Mouse (Mus musculus) liver, postnatal 0 days (tissue): ENCODE measurements at regions not wholly inside any gene's neighbourhood (a gene's known extent, or its start where the extent isn't known, plus 50 kb on each side); places are given as distances from the start of the nearest gene placed in this dataset.
"Not testable (repeated sequence)": the region's sequence is repeated elsewhere in the genome, so short reads cannot be mapped to it uniquely, and the experiment has no call there.

ENCODE experiments used
- ATAC-seq: fragments of 200-750 bp; cut with Nextera tagmentation; 2 replicates; pipeline ENCODE4 v1.8.0; 2017; ENCODE audit warnings: mild to moderate bottlenecking, moderate library complexity
- DNase-seq: peaks from one replicate; pipeline ENCODE4 v3.0.0-alpha.2; 2016
- H3K27ac ChIP-seq: fragments of 300-500 bp; sonication (generic); 2 replicates; pipeline ENCODE4 v1.5.1; 2014; ENCODE audit warnings: antibody characterized with exemption, moderate library complexity, mild to moderate bottlenecking, low read depth
- H3K27me3 ChIP-seq: fragments of 300-500 bp; sonication (generic); 2 replicates; pipeline ENCODE4 v1.6.1; 2014; ENCODE audit warnings: low read length, control low read depth, mixed read lengths; ENCODE audit not compliant: insufficient read depth
- H3K36me3 ChIP-seq: fragments of 300-500 bp; sonication (generic); replicated peaks from 2 replicates; pipeline ENCODE4 v1.6.1; 2014; ENCODE audit warnings: mild to moderate bottlenecking, control low read depth, low read length, moderate library complexity, mixed read lengths; ENCODE audit not compliant: insufficient read depth
- H3K4me1 ChIP-seq: fragments of 300-500 bp; sonication (generic); 2 replicates; pipeline ENCODE4 v1.6.1; 2014; ENCODE audit warnings: antibody characterized with exemption, mild to moderate bottlenecking, control low read depth; ENCODE audit not compliant: insufficient read depth
- H3K4me2 ChIP-seq: fragments of 300-500 bp; sonication (generic); 2 replicates; pipeline ENCODE4 v1.6.1; 2014; ENCODE audit warnings: low read depth, mild to moderate bottlenecking, low read length, moderate library complexity, mixed read lengths
- H3K4me3 ChIP-seq: fragments of 300-500 bp; sonication (generic); 2 replicates; pipeline ENCODE4 v1.5.1; 2014; ENCODE audit warnings: low read depth, low read length
- H3K9ac ChIP-seq: fragments of 300-500 bp; sonication (generic); replicated peaks from 2 replicates; pipeline ENCODE4 v1.6.1; 2014; ENCODE audit warnings: mild to moderate bottlenecking, moderate library complexity
- H3K9me3 ChIP-seq: fragments of 300-500 bp; sonication (generic); 2 replicates; pipeline ENCODE4 v1.6.1; 2016; ENCODE audit warnings: mild to moderate bottlenecking, control low read depth, low read length, mixed read lengths
- CTCF ChIP-seq: sonication (generic); IDR thresholded peaks from 2 replicates; pipeline ENCODE4 v1.5.1; 2016; ENCODE audit warnings: antibody characterized with exemption, low read depth
- EP300 ChIP-seq: IDR thresholded peaks from 2 replicates; pipeline ENCODE4 v1.6.1; 2016; ENCODE audit warnings: antibody characterized with exemption, low read depth, mild to moderate bottlenecking
- WGBS: fragments of 180-500 bp; shearing (Covaris S2); extraction: QIAGEN DNeasy Blood & Tissue Kit; methylation state at CpG from one replicate; pipeline ENCODE4 v1.1.7; 2014; ENCODE audit not compliant: insufficient replicate concordance; 5-methylcytosine and 5-hydroxymethylcytosine counted together

DNA sequence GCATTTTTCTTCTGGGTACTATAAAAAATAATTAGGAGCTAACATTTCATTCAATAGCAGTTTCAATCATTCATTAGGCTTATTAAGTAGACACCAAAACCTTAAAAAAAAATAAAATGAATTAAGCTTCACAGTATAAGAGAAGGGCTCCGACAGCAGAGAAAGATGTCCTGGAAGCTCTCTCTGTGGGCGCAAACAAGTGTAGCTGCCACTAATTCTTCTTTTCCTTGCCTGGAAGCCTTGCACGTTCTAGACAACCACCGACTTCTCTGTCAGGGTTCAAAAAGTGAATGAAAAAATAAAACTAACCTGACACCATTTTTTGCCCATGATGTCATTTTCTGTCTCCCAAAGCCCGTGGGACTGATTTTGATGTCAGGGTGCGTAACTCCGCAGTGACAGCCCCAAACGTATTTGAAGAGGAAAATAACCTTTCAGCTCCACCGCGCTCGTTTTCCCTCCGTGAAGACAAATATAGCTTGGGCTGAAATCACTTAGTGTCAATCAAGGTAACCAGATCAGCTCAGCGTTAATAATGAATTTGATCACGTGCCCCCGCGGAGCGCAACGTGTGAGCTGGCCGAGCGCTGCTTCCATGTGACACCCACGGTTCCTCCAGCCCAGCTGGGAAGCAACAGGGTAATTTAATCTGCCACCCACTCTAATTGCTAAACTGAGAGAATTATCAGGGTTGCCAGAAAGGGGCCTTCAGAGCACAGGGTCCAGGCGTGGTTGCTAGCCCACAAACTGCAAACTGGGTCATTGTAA, 169.8 kb upstream of the Six2 start:
- H3K4me2 ChIP-seq = no peak overlapping the region

DNA sequence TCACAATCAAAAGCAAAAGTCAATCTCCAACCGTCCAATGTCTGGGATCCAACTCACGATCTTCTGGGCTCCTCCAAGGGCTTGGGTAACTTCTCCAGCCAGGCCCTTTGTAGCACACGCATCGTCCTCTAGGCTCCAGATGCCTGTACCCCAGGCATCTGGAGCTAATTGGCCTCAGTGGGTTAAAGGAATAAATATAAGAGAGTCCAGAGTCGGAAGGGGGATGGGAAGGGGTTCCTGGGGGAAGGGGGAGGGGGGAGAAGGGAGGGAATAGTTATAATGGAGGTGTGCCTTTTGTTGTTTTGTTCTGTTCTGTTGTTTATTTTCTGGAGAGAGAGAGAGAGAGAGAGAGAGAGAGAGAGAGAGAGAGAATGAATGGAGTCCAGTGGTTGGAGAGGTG, 168.8 kb upstream of the Six2 start:
- H3K4me3 ChIP-seq, H3K9me3 ChIP-seq, DNase-seq, H3K27ac ChIP-seq, H3K4me2 ChIP-seq, H3K27me3 ChIP-seq, ATAC-seq, H3K9ac ChIP-seq, H3K36me3 ChIP-seq, H3K4me1 ChIP-seq: not testable (repeated sequence)
- WGBS = 64% methylated on average over 3 of the region's 5 CpGs

More for the DNA sequence above, 169.8 kb upstream of the Six2 start:
- no peak for TF ChIP-seq CTCF
- no peak for TF ChIP-seq EP300
- ATAC-seq (no peak), DNase-seq (no peak)
- H3K4me3 ChIP-seq = no peak overlapping the region
- 64% methylated on average over 22 of the region's 22 CpGs for WGBS
- H3K27me3 ChIP-seq = 0 out of 2 replicates have a peak, but pooled peaks cover 4% of the 10 kb centered on the region
- no peak overlapping the region for H3K9ac ChIP-seq
- H3K4me1 ChIP-seq = no peaks in the 10 kb centered on the region
- H3K27ac ChIP-seq = no peak overlapping the region
- no peaks in the 10 kb centered on the region for H3K9me3 ChIP-seq
- H3K36me3 ChIP-seq = no peaks in the 10 kb centered on the region

DNA sequence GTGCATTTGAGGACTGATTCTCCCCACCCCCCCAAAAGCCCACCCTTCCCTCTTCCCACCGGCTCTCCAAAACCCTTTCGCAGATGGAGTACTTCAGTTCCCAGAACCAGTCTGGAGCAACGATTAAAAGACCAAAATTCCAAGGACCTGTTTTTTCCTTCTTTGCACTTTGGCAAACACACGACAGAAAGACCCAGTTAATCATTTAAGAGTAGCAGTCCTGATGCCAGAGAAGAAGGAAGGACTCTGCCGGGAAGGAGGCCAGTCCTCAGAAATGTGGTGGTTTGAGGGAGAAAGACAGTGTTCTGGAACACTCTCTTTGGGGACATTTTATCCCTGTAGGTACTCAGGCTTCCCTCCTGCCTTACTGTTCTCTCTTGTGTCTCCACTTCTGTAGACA, 165.1 kb upstream of the Six2 start:
- Histone ChIP-seq H3K9me3 (no peaks in the 10 kb centered on the region), H3K4me2 (no peak overlapping the region), H3K27me3 (0 out of 2 replicates have a peak, but pooled peaks cover under 1% of the 10 kb centered on the region), H3K9ac (no peak overlapping the region), H3K36me3 (no peaks in the 10 kb centered on the region), H3K4me1 (no peaks in the 10 kb centered on the region), H3K4me3 (no peak overlapping the region), H3K27ac (no peak overlapping the region)
- no peak for ATAC-seq
- no peak for DNase-seq
- 55% methylated on average over 5 of the region's 5 CpGs for WGBS
- TF ChIP-seq EP300 (no peak), CTCF (no peak)

DNA sequence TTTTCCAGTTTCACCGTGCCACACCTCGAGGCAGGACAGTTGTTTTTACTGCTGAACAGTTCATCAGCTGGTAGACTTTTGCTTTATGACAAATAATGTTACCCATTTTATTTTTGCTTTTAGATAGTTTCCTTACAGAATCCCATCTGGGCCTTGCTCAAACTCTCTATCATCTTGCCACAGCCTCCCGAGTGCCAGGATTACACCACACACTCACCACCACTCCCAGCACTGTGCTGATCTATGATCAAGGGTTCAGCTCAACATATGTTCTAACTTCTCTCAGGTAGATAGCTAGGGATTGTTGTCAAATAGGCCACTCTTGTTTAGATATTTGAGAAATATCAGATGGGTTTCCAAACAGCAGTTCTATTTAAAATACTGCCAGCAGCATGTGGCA, 160.5 kb upstream of the Six2 start:
- H3K9me3 ChIP-seq = no peaks in the 10 kb centered on the region
- no peaks in the 10 kb centered on the region for H3K27me3 ChIP-seq
- H3K9ac ChIP-seq = no peak overlapping the region
- 77% methylated on average over 3 of the region's 3 CpGs for WGBS
- no peak overlapping the region for H3K27ac ChIP-seq
- DNase-seq (no peak), ATAC-seq (no peak)
- H3K4me2 ChIP-seq = no peak overlapping the region
- no peaks in the 10 kb centered on the region for H3K4me1 ChIP-seq
- no peaks in the 10 kb centered on the region for H3K36me3 ChIP-seq
- no peak overlapping the region for H3K4me3 ChIP-seq
- TF ChIP-seq EP300 = no peak
- no peak for TF ChIP-seq CTCF

DNA sequence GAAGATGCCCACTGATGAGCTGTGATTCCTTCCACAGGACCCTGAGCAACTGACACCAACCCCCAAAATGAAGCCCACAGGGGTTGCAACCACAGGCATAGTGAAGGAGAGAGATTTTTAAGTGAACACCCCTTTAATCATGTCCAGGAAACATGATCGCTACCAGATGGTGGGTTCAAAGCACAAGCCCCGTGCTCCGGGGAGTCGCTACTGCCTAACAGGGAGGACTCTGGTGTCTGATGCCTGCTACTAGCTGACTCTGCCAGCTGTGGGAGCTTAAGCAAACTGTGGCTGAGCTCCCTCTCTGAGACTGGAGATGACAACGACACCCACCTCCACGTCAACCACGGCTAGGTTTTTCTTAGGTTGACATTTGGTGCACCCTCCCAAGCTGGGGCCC, 159.7 kb upstream of the Six2 start:
- DNase-seq (no peak), ATAC-seq (no peak)
- 87% methylated on average over 7 of the region's 7 CpGs for whole genome bisulfite sequencing

DNA sequence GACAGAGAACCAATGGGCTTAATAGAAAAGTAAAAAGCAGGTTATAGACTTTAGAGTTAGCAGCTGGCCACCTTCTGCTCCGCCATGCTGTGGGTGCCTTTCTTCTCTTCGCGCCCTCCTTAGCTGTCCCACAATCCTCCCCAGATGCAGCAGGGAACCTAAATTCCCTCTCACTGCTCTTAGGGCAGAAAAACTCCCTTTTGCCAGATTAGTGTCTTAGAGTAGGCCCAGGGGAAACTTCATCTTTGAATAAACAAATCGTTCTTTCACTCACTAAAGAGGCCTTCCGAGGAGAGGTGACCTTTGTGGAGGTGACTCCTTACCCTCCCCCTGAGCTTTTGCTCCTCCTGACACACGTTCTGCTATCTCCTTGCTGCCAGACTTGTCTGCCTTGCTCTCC, 157.0 kb upstream of the Six2 start:
- Histone ChIP-seq H3K27me3 (no peaks in the 10 kb centered on the region), H3K36me3 (no peaks in the 10 kb centered on the region), H3K27ac (no peak overlapping the region), H3K4me2 (no peak overlapping the region), H3K9me3 (no peaks in the 10 kb centered on the region), H3K4me3 (no peak overlapping the region), H3K4me1 (no peaks in the 10 kb centered on the region), H3K9ac (no peak overlapping the region)
- TF ChIP-seq CTCF (no peak), EP300 (no peak)
- ATAC-seq (no peak), DNase-seq (no peak)
- 68% methylated on average over 6 of the region's 6 CpGs for WGBS

More for the DNA sequence above, 159.7 kb upstream of the Six2 start:
- Histone ChIP-seq H3K4me3 (no peak overlapping the region), H3K9me3 (no peaks in the 10 kb centered on the region), H3K36me3 (no peaks in the 10 kb centered on the region), H3K4me1 (no peaks in the 10 kb centered on the region), H3K9ac (no peak overlapping the region), H3K27ac (no peak overlapping the region), H3K27me3 (no peaks in the 10 kb centered on the region), H3K4me2 (no peak overlapping the region)
- TF ChIP-seq EP300 (no peak), CTCF (no peak)
